8 mouse cellular contexts compared by ENCODE assay signal in genomic region chr7:98523070-98523812, GRCm38 (mm10). TPM values are rescaled to one million over a fixed set of nuclear protein-coding genes. Genes with fewer than 3 reads are reported as not detected.
A peak's percentile ranks its signal among the peaks of the same experiment; 100 is the strongest.
DNase-seq lines count a peak whose midpoint lies in the region; ATAC-seq and TF ChIP-seq lines count a peak whose summit lies in the region.

No protein-coding gene starts in this region.

- peak; percentile 53 for ATAC-seq in hindbrain, embryonic 15.5 days (ENCODE audit: low FRiP score, low read depth)
- peak; percentile 52 for ATAC-seq in lung, postnatal 0 days

- WGBS in hindbrain, embryonic 15.5 days, result 70% methylated on average over 8 of the region's 8 CpGs
- 46% methylated on average over 8 of the region's 8 CpGs for WGBS in lung, postnatal 0 days

- no peak for TF ChIP-seq CTCF in layer of hippocampus, adult 2 months (conservative IDR thresholded peaks at IDR 0.05)
- TF ChIP-seq CTCF in lung, postnatal 0 days (IDR thresholded peaks at IDR 0.05), result no peak

- H3K36me3 ChIP-seq in hindbrain, embryonic 15.5 days, result no peaks in the 10 kb centered on the region
- H3K36me3 ChIP-seq in lung, postnatal 0 days (ENCODE audit: insufficient read depth, low read length), result no peaks in the 10 kb centered on the region

- intact Hi-C loops in left cerebral cortex, postnatal 36 days (cut with DNase I), result no loop called here
- intact Hi-C loops in left cerebral cortex, postnatal 25 days (cut with DNase I), result no loop called here

- no peak for TF ChIP-seq EP300 in lung, postnatal 0 days (IDR thresholded peaks at IDR 0.05)

- peaks cover 23% of the 10 kb centered on the region for H3K4me1 ChIP-seq in hindbrain, embryonic 15.5 days (replicated peaks)
- peaks cover 9% of the 10 kb centered on the region; the same call in 1 of the 2 replicates for H3K4me1 ChIP-seq in lung, postnatal 0 days (ENCODE audit: insufficient read depth, low read depth, low read length)

- no peak overlapping the region for H3K9ac ChIP-seq in hindbrain, embryonic 15.5 days
- H3K9ac ChIP-seq in lung, postnatal 0 days (replicated peaks; ENCODE audit: low read depth), result no peak overlapping the region

- no peaks in the 10 kb centered on the region for H3K27me3 ChIP-seq in hindbrain, embryonic 15.5 days
- H3K27me3 ChIP-seq in lung, postnatal 0 days (replicated peaks; ENCODE audit: insufficient read depth, low read length), result no peaks in the 10 kb centered on the region

- H3K27ac ChIP-seq in layer of hippocampus, adult 2 months, result 0 out of 2 replicates have a peak overlapping the region, but pooled peaks have one; percentile 36
- peak overlapping the region; percentile 59 for H3K27ac ChIP-seq in hindbrain, embryonic 15.5 days (replicated peaks)
- H3K27ac ChIP-seq in lung, postnatal 0 days (ENCODE audit: low read length), result peak overlapping the region; percentile 65

- H3K4me3 ChIP-seq in layer of hippocampus, adult 2 months, result no peak overlapping the region
- no peak overlapping the region for H3K4me3 ChIP-seq in hindbrain, embryonic 15.5 days
- no peak overlapping the region for H3K4me3 ChIP-seq in lung, postnatal 0 days (ENCODE audit: low read depth, low read length)

- no peaks in the 10 kb centered on the region for H3K9me3 ChIP-seq in hindbrain, embryonic 15.5 days
- H3K9me3 ChIP-seq in lung, postnatal 0 days (ENCODE audit: low read length), result no peaks in the 10 kb centered on the region

- no peak overlapping the region for H3K4me2 ChIP-seq in hindbrain, embryonic 15.5 days
- no peak overlapping the region for H3K4me2 ChIP-seq in lung, postnatal 0 days (replicated peaks; ENCODE audit: low read depth, low read length)

- DNase-seq in layer of hippocampus, adult 2 months (ENCODE audit: low spot score in 2 of 2), result no peak
- no peak for DNase-seq in layer of hippocampus, postnatal 10 days (ENCODE audit: low spot score in 2 of 2)
- peak; percentile 56 for DNase-seq in gastrocnemius, adult 18-20 months (ENCODE audit: low spot score)
- DNase-seq in lung, postnatal 0 days (ENCODE audit: low spot score), result peak; percentile 52
- no peak for DNase-seq in frontal cortex, postnatal 36 days (ENCODE audit: low spot score in 2 of 2)
- DNase-seq in left cerebral cortex, postnatal 36 days (ENCODE audit: low spot score in 2 of 2), result no peak
- DNase-seq in left cerebral cortex, postnatal 25 days (ENCODE audit: low spot score in 2 of 2), result no peak

RNA-seq across cellular contexts. Expression of gene Lrrc32, which starts 34.2 kb away (rescaled TPM):
- 1 to 10 TPM; 1.7 to 2.2 TPM for total RNA-seq in layer of hippocampus, adult 2 months (2021)
- 1 to 10 TPM; 3.1 to 3.5 TPM for total RNA-seq in layer of hippocampus, postnatal 10 days (2021)
- total RNA-seq in gastrocnemius, adult 18-20 months (2021), result 1 to 10 TPM; 2.6 to 8.1 TPM
- 4.6 and 5.6 TPM in 2 replicates for polyA plus RNA-seq in hindbrain, embryonic 15.5 days (2015; fragmentation: Nextera tagmentation; extraction: Ambion mirVana)
- polyA plus RNA-seq in lung, postnatal 0 days (2015; fragmentation: Nextera tagmentation; extraction: Ambion mirVana), result 5.7 and 6.4 TPM in 2 replicates
- total RNA-seq in left cerebral cortex, postnatal 36 days (2021), result 1 to 10 TPM; 5.8 to 6.0 TPM
- total RNA-seq in left cerebral cortex, postnatal 25 days (2021), result 1 to 10 TPM; 7.0 to 7.2 TPM

Comparison
In these comparisons a context has a peak if more than half of its experiments do, and no peak if none do; other contexts are left out.
1. DNase-seq: peak in gastrocnemius, adult 18-20 months (single experiment) and lung, postnatal 0 days (single experiment); none in layer of hippocampus, adult 2 months (0 of 2), layer of hippocampus, postnatal 10 days (0 of 2), frontal cortex, postnatal 36 days (0 of 2), left cerebral cortex, postnatal 36 days (0 of 2) and left cerebral cortex, postnatal 25 days (0 of 2).
2. Peak in every context shown above with its lines, with median percentiles within 50 percentile points of each other: H3K27ac ChIP-seq.